Mouse (Mus musculus) bone marrow macrophage, adult 2 months (primary cell): ENCODE measurements around the gene Ddit4.

Experiments used
- CTCF ChIP-seq: IDR thresholded peaks from 2 replicates; pipeline ENCODE4 v1.5.1; 2012; ENCODE audit warnings: low read depth, mild to moderate bottlenecking, low read length, moderate library complexity
- POLR2A ChIP-seq: IDR thresholded peaks from 2 replicates; pipeline ENCODE4 v1.6.1; 2012; ENCODE audit warnings: mild to moderate bottlenecking, low read depth, low read length, borderline replicate concordance

DNA sequence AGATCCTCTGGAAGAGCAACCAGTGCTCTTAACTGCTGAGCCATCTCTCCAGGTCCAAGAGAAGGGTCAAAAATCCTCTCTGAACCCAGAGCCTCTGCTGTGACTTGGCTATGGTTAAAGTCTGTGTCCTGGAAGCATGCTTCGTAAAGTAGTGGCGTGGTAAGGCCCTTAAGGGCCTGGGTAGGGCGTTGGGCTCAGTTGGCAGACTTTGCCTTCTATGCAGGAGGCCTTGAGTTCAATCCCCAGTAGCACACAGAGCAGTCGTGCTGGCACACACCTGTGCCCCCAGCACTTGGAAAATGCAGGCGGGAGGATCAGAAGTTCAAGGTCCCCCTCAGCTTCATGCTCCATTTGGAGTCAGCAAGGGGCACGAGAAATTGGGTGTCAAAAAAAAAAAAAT, 21.4 kb upstream of the Ddit4 start:
- no peak for TF ChIP-seq CTCF
- TF ChIP-seq POLR2A, result no peak
